Mouse (Mus musculus) midbrain, embryonic 10.5 days (tissue): ENCODE data around the gene Pbx1. TPM values are rescaled to one million over a fixed set of nuclear protein-coding genes. Genes with fewer than 3 reads are reported as not detected.

Experiments
- DNase-seq: peaks from one replicate; pipeline ENCODE4 v3.0.0-alpha.2; 2017; ENCODE audit warnings: low spot score
- H3K27ac ChIP-seq: fragments of 300-500 bp; sonication (generic); replicated peaks from 2 replicates; pipeline ENCODE4 v1.5.1; 2016; ENCODE audit warnings: mild to moderate bottlenecking
- H3K27me3 ChIP-seq: fragments of 300-500 bp; sonication (generic); 2 replicates; pipeline ENCODE4 v1.6.1; 2016; ENCODE audit warnings: low read depth, mild to moderate bottlenecking; ENCODE audit not compliant: poor library complexity, severe bottlenecking
- H3K36me3 ChIP-seq: fragments of 300-500 bp; sonication (generic); 2 replicates; pipeline ENCODE4 v1.6.1; 2016; ENCODE audit warnings: mild to moderate bottlenecking, moderate library complexity
- H3K4me1 ChIP-seq: fragments of 300-500 bp; sonication (generic); 2 replicates; pipeline ENCODE4 v1.6.1; 2016
- H3K4me3 ChIP-seq: fragments of 300-500 bp; sonication (generic); 2 replicates; pipeline ENCODE4 v1.5.1; 2016; ENCODE audit warnings: mild to moderate bottlenecking, moderate library complexity
- H3K9me3 ChIP-seq: fragments of 300-500 bp; sonication (generic); replicated peaks from 2 replicates; pipeline ENCODE4 v1.6.1; 2016; ENCODE audit warnings: mild to moderate bottlenecking
- WGBS: fragments of 180-500 bp; shearing (Covaris S2); methylation state at CpG from one replicate; pipeline ENCODE4 v1.1.7; 2016; 5-methylcytosine and 5-hydroxymethylcytosine counted together
- polyA plus RNA-seq: library from polyadenylated mRNA; unstranded; fragments of >200 nt; fragmentation: Nextera tagmentation; extraction: Ambion mirVana; gene quantifications from 2 replicates; pipeline ENCODE4 v1.2.1, GENCODE M21; 2016

The Pbx1 gene
- polyA plus RNA-seq, 1 experiment from 2014 or later = 34.9 TPM

DNA sequence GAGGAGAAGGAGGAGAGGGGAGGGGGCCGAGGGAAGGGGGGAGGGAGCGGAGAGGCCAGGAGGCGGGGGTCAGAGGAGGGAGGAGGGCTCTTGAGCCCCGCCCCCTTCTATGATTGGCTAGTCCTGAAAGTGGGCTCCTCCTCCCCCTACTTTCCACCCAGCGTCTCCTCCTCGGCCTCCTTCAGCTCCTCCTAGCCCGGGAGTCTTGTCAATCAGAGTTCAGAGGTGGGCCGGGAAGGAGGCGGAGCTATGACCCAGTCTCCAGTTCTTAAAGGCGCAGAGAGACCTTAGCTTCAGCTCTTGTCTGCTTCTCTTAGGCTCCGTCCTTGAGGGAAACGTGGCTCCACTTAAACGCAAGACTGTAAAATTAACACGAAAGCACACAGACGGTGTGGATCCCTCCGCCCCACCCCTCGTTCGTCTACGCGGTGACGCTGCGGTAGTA, 233 bp upstream of the Pbx1 start:
- H3K27ac ChIP-seq = peak overlapping the region; percentile 99
- H3K4me3 ChIP-seq = peak overlapping the region; percentile 85
- no peaks in the 10 kb centered on the region for H3K9me3 ChIP-seq
- peaks cover 19% of the 10 kb centered on the region for H3K4me1 ChIP-seq
- peak; percentile 96 for DNase-seq
- H3K27me3 ChIP-seq = no peaks in the 10 kb centered on the region
- H3K36me3 ChIP-seq = no peaks in the 10 kb centered on the region
- WGBS = under 1% methylated on average over 20 of the region's 22 CpGs

DNA sequence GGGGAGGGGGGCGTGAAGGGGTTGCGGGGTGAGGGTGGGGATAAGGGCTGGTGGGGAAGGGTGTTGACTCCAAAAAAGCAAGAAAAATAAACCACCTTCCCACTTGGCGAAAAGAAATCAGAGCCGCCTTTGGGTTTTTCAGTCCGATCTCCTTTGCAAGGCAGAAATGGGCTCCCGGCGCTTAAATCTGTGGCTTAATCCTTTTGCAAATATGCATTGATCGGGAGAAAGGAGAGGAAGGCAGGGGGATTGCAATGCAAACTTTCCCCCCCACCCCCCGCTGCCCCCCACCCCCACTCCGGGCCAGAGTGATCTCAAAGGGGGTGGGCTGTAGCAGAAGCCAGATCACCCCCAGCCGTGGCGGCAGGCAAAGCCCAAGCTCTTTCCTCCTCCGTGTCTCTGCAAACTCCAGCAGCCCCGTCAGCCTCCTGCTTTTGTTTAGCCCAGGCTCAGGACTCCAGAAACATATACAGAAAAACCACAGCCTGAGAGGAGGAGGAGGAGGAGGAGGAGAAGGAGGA, 299 bp downstream of the Pbx1 start:
- H3K9me3 ChIP-seq = no peaks in the 10 kb centered on the region
- peaks cover 24% of the 10 kb centered on the region for H3K4me1 ChIP-seq
- peak; percentile 89 for DNase-seq
- WGBS = 0% methylated on average over 14 of the region's 14 CpGs
- no peaks in the 10 kb centered on the region; the same call in 1 of the 2 replicates for H3K36me3 ChIP-seq
- H3K4me3 ChIP-seq = peak overlapping the region; percentile 85
- peak overlapping the region; percentile 99 for H3K27ac ChIP-seq
- no peaks in the 10 kb centered on the region for H3K27me3 ChIP-seq

DNA sequence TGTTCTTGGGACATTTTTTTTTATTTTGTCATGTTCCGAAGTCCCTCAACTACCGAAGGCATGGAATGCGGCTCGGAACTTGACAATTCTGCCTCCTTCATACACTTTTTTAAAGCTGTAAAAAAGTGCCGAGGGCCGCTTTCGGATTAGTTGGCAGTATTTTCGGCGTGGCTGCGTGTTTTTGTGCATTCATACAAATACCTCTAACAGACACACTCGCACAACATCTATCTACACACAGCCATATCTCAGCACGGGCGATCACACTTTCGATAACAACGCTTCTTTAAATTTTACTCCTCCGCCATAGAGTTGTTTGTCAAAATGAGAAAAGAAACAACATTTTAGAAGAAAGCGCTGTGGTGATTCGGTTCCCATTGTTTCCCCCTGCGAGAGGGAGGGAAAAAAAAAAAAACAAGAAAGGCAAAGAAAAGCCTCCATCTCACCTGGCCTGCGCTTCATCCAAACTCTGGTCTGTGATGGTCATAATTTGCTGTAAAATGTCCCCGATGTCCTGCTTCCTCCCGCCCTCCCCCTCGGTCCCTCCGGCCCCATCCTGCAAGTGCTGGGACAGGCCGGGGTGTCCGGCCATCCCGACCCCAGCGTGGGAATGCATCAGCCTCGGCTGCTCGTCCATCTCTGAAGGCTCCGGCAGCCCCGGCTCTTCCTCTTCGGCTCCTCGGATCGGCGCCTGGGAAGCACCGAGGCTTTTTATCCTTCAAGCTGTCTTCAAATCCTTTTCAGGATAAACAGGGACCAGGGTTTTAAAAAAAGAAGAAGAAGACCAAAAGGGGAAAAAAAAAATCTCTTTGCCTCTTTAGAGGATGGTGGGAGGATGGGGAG, 981 bp downstream of the Pbx1 start:
- H3K27ac ChIP-seq = peak overlapping the region; percentile 99
- no peaks in the 10 kb centered on the region; the same call in 1 of the 2 replicates for H3K36me3 ChIP-seq
- WGBS = under 1% methylated on average over 37 of the region's 37 CpGs
- no peaks in the 10 kb centered on the region for H3K9me3 ChIP-seq
- peak; percentile 73 for DNase-seq
- H3K4me1 ChIP-seq = peaks cover 31% of the 10 kb centered on the region
- H3K27me3 ChIP-seq = no peaks in the 10 kb centered on the region
- peak overlapping the region; percentile 85 for H3K4me3 ChIP-seq

DNA sequence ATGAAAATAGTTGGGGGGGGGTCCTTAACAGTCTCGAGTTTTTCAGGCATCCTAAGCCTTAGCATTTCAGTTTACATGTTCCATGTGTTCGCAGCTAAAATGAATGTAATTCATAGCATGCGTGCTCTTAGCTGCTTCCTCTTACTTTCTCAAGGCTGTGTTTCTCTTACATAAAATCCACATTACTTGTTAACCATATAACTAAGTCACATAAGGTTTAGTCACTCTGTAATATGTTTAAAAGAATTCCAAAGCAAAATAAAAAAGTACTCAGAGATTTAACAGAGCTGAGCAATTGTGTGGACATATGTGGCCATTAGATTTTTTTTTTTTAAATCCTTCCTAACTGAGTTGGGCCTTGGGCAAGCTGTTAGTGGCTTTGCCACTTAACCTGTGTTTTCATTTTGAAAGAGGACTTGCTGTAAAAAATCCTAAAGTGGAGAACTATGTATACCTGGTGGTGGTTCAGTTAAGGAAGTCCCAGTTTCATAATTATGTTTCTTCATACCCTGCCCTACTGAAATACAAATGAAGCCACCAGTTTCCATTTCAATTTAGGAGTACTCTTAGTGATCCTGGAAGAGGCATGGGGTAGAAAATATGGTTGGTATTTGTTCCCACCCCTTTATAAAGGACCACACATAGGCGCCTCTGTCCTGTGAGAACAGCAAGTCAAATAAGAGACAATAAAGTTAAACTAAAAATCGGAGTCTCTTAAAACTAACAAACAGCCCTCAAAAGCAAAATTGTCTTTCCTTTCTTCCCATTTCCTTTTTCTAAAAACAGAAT, 2.0 kb downstream of the Pbx1 start:
- peak overlapping the region; percentile 85 for H3K4me3 ChIP-seq

DNA sequence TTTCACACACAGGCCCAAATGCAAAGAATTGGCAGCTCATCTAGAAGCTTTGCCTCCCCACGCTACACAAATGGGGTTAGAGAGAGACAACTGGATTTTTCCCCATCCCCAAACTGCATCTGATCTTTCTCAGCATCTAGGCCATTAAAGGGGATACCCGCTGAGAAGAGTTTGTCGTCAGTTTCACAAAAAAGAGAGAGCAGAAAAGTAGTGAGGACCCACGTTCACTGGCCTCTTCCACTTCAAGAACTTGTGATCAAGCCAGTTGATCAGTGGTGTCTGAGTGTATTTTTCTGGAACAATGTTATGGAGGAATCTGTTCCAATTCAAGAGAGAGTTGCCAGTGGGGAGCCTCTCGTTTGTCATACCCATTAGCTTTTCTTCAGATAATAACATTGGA, 2.7 kb downstream of the Pbx1 start:
- peak overlapping the region; percentile 85 for H3K4me3 ChIP-seq
- H3K4me1 ChIP-seq = peaks cover 48% of the 10 kb centered on the region
- H3K27me3 ChIP-seq = no peaks in the 10 kb centered on the region
- no peaks in the 10 kb centered on the region; the same call in 1 of the 2 replicates for H3K36me3 ChIP-seq
- 0% methylated on average over 5 of the region's 5 CpGs for WGBS
- no peaks in the 10 kb centered on the region for H3K9me3 ChIP-seq
- H3K27ac ChIP-seq = peak overlapping the region; percentile 99
- peak; percentile 29 for DNase-seq

More for the DNA sequence above, 2.0 kb downstream of the Pbx1 start:
- no peaks in the 10 kb centered on the region for H3K9me3 ChIP-seq
- H3K36me3 ChIP-seq = no peaks in the 10 kb centered on the region; the same call in 1 of the 2 replicates
- WGBS = 7% methylated on average over 5 of the region's 5 CpGs
- H3K27me3 ChIP-seq = no peaks in the 10 kb centered on the region
- H3K4me1 ChIP-seq = peaks cover 41% of the 10 kb centered on the region
- peak overlapping the region; percentile 99 for H3K27ac ChIP-seq
- DNase-seq = no peak

DNA sequence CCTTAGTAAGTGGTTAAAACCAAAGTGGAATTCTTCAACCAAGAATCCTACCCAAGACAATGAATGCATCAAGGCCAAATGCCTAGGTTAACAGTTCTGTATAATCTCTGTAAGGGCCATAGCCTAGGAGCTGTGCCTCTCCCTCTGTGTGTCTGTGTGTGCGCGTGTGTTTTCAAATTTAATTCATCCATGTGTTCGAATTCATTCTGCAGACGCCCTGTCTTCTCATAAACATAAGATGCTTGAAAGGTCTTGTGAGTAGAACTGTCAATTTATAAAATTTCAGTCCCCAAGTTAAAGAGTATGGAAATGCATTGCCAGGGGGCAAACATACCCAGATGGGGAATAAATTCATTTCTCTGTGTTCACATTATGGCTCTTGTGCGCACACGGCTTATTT, 3.8 kb downstream of the Pbx1 start:
- Histone ChIP-seq H3K27ac (peak overlapping the region; percentile 99), H3K36me3 (no peaks in the 10 kb centered on the region; the same call in 1 of the 2 replicates), H3K4me1 (peaks cover 59% of the 10 kb centered on the region), H3K27me3 (no peaks in the 10 kb centered on the region), H3K9me3 (no peaks in the 10 kb centered on the region), H3K4me3 (peak overlapping the region; percentile 85)
- DNase-seq = no peak
- 44% methylated on average over 6 of the region's 6 CpGs for whole genome bisulfite sequencing

DNA sequence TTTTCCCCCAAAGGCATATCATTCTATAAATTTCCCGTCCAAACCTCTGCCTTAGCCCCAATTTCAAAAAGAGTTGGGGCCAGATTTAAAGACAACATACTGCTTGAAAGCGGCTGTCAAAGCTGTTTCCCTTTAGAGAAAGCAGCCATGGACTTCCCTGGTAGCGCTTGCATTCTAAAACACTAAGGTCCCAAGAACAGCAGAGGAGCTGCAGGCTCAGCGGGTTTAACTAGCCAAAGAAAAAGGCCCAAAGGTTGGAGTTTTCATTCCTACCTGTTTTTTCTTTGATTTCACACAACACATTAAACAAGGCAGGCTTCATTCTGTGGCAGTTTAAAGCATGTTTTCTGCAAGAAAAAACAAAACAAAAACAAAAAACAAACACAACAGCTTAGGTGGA, 4.5 kb downstream of the Pbx1 start:
- peaks cover 59% of the 10 kb centered on the region for H3K4me1 ChIP-seq
- peaks cover 6% of the 10 kb centered on the region for H3K36me3 ChIP-seq
- H3K27ac ChIP-seq = peak overlapping the region; percentile 99; the same call in 1 of the 2 replicates
- 8% methylated on average over 4 of the region's 4 CpGs for whole genome bisulfite sequencing
- H3K9me3 ChIP-seq = no peaks in the 10 kb centered on the region
- no peak for DNase-seq
- no peaks in the 10 kb centered on the region for H3K27me3 ChIP-seq
- peak overlapping the region; percentile 85 for H3K4me3 ChIP-seq

DNA sequence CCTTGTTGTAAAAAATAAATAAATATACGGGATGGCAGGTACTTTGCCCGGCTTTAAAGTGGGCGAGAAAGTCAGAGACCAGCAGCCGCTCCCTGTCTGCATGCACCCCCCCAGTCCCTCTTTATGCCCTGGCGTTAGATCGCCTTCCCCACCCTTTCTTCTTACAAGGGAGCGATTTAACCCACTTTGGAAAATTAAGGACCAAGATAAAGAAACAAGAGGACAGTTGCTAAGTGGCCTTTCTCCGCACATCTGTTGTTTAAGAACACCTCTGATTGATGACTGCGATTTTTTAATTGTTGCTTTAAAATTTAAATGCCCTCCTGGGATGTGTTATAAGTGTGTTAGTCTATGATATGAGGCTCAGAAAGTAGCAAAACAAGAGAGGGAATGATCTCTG, 5.2 kb downstream of the Pbx1 start:
- H3K4me1 ChIP-seq = peaks cover 59% of the 10 kb centered on the region
- no peak for DNase-seq
- peak overlapping the region; percentile 99; the same call in 1 of the 2 replicates for H3K27ac ChIP-seq
- H3K36me3 ChIP-seq = peaks cover 13% of the 10 kb centered on the region
- peak overlapping the region; percentile 85 for H3K4me3 ChIP-seq
- no peaks in the 10 kb centered on the region for H3K9me3 ChIP-seq
- no peaks in the 10 kb centered on the region for H3K27me3 ChIP-seq
- 61% methylated on average over 9 of the region's 9 CpGs for WGBS

DNA sequence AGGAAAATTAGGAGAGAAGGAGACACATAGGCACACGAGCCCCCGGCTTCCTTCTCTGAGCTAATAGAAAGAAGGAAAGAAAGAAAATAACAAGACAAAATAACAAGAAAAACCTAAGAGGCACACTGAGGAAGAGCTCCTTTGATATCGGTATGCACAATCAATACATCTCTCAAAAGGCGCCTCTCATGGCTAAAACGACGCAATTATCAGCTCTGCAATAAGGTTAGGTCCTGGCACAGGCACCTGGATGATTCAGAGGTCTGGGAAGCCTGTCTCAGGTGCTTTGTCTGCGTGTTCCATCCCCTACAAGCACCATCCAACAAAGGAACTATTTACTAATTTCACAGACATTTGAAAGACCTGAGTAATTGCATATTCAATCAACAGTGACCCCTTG, 5.8 kb downstream of the Pbx1 start:
- no peak overlapping the region for H3K27ac ChIP-seq
- H3K4me1 ChIP-seq = peaks cover 59% of the 10 kb centered on the region
- peak overlapping the region; percentile 85 for H3K4me3 ChIP-seq
- H3K9me3 ChIP-seq = no peaks in the 10 kb centered on the region
- no peak for DNase-seq
- WGBS = 62% methylated on average over 7 of the region's 7 CpGs
- H3K27me3 ChIP-seq = no peaks in the 10 kb centered on the region
- peaks cover 19% of the 10 kb centered on the region for H3K36me3 ChIP-seq

DNA sequence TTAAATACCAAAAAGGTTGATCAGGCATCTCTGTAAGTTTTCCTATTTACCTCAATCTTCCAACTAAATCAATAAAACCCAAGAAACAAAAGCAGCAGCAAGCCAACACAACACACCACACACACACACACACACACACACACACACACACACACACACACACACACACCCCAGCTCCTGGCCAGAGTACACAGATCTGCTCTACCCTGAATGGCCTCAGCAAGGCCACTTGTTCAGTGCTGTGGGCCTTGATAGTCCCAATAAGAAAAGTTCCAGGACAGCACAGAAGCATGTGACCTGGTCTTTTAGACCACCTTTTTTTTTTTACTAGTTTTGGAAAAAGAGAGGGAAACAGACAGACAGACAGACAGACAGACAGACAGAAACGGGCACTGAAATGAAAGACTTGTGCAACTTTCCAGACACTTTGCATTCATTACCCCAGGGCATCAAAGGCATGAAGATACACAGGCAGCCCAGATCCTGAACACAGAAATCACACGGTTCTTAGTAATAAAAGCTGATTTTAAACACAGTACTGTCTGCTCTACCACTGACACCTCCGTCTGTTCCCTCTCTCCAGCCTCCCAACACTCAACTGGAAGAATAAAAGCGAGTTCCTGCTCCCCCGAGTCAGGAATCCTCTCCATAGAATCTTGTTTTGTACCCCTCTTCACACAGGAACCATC, 6.9 kb downstream of the Pbx1 start:
- Histone ChIP-seq H3K27me3 (no peaks in the 10 kb centered on the region), H3K4me3 (peak overlapping the region; percentile 7; the same call in 1 of the 2 replicates), H3K9me3 (no peaks in the 10 kb centered on the region), H3K27ac (no peak overlapping the region), H3K36me3 (peaks cover 31% of the 10 kb centered on the region), H3K4me1 (peaks cover 59% of the 10 kb centered on the region)
- DNase-seq = no peak
- WGBS = 50% methylated on average over 5 of the region's 5 CpGs

DNA sequence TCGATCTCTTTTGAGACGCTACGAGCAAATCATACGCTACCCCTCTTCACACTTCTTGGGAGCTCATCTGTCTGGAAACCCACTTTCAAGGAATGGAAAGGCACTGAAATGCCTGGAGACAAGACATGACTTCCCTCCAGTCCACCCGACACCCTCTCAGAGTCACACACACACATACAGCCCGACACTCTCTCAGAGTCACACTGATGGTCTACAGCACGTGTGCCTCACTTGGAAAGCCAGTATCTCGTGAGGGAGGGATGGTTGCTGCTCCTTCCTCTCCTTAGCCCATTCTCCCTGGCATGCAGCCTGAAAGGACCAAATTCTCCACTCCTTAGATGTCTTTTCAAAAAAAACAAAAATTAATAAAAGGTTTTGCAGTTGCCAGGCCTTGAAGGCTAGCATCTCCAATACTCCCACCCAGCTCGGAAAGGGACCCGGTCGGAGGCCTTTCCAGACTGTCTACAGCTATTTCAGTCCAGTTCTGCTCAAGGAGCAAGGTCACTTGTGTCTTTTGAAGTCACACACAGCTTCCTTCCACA, 8.6 kb downstream of the Pbx1 start:
- WGBS = 80% methylated on average over 11 of the region's 11 CpGs
- Histone ChIP-seq H3K9me3 (no peaks in the 10 kb centered on the region), H3K36me3 (peaks cover 42% of the 10 kb centered on the region), H3K4me3 (peak overlapping the region; percentile 1; the same call in 1 of the 2 replicates), H3K27ac (no peak overlapping the region; the same call in 1 of the 2 replicates), H3K27me3 (no peaks in the 10 kb centered on the region), H3K4me1 (peaks cover 63% of the 10 kb centered on the region)
- no peak for DNase-seq

DNA sequence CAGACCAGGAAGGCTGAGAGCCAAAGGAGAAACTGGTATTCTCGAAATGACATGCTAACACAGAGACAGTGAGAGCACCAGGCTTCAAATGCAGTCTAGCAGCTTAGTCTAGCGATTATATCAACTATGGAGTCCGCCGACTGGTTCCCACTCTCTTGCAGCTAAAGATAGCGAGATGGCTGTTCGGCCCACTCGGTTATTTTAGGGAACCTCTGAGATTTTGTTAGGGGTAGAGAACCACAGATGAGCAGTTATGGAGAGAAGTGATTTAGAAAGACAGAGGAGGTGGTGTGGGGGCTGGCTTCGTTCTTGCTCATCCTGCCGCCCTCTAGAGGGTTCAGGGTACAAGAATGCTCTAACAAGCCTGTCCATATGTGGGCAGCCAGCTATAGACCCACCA, 13.2 kb downstream of the Pbx1 start:
- WGBS = 90% methylated on average over 9 of the region's 9 CpGs
- peaks cover 56% of the 10 kb centered on the region for H3K4me1 ChIP-seq
- H3K27ac ChIP-seq = no peak overlapping the region

More for the DNA sequence above, 13.2 kb downstream of the Pbx1 start:
- no peak for DNase-seq
- no peaks in the 10 kb centered on the region for H3K9me3 ChIP-seq
- H3K27me3 ChIP-seq = peaks cover 4% of the 10 kb centered on the region; the same call in 1 of the 2 replicates
- H3K36me3 ChIP-seq = peaks cover 59% of the 10 kb centered on the region
- no peak overlapping the region for H3K4me3 ChIP-seq
